Mouse (Mus musculus): ENCODE results near the gene Banp. TPM values are rescaled to one million over a fixed set of nuclear protein-coding genes. Genes with fewer than 3 reads are reported as not detected.

Gene Banp
- polyA plus RNA-seq, 1 experiment from 2014 or later: 60.9 TPM

DNA sequence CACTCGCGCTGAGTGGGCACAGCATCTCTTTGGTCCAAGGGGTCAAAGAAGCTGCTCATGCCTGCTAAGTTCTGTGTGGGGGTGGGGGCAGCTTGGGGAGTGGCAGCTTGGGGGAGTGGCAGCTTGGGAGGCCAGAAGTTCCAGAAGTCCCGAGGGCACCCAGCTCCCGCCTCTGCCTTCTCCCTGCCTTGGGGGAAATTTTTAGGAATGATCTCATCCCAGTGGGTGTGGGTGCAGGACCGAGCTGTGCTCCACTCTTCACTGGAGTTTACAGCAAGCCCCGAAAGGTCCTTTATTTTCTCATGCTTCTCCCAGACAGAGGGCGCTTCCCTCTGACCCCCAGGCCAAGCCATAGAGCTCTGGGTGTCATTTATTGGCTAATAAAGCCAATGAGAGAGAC, 87.7 kb downstream of the Banp start:
- Histone ChIP-seq H3K4me3 (no peak overlapping the region), H3K9ac (no peak overlapping the region), H3K4me2 (no peak overlapping the region), H3K9me3 (replicated peaks) (no peaks in the 10 kb centered on the region), H3K4me1 (no peaks in the 10 kb centered on the region; the same call in 1 of the 2 replicates), H3K36me3 (ENCODE audit: poor library complexity, severe bottlenecking) (no peaks in the 10 kb centered on the region), H3K27me3 (no peaks in the 10 kb centered on the region), H3K27ac (no peak overlapping the region)
- WGBS: 85% methylated on average over 7 of the region's 7 CpGs
- ATAC-seq: no peak

DNA sequence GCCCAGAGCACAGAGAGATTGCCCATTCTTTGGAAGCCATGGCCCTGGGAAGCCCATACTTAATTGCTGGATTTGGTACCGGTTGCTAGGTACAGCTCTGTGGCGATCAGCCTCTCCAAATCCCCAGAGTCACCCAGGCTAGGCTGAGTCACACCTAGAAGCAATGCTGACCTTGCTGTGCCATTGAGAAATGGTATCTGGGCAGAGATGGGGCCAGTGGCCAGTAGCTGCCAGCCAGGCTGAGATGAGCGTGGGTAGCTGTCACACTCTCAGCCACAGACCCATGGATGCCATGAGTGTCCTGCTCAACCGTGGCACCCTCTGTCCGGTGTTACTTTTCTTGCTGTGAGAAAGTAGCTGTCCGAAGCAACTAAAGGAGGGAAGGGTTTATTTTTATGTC, 88.5 kb downstream of the Banp start:
- WGBS: 87% methylated on average over 6 of the region's 6 CpGs

DNA sequence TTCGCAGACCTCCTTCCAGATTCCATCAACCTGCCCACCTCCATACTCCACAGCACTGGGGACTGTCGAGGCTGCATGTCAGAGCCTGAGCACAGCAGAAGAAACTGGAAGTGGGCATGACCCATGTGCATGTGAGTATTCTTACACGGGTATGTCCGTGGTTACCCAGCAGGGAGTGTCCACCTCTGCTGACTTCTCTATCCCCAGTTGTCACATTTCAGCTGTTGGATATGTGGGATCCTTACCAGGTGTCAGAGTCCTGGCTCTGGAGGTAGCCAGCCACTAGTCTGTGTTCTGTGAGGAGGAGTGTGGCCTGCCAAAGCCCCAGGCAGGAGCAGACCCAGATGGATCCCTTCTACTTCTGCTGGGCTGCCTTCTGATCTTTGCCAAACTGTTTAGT, 89.9 kb downstream of the Banp start:
- ATAC-seq: no peak
- Histone ChIP-seq H3K9me3 (replicated peaks) (no peaks in the 10 kb centered on the region), H3K27ac (no peak overlapping the region), H3K9ac (no peak overlapping the region), H3K36me3 (ENCODE audit: poor library complexity, severe bottlenecking) (no peaks in the 10 kb centered on the region), H3K27me3 (no peaks in the 10 kb centered on the region), H3K4me3 (no peak overlapping the region), H3K4me1 (no peaks in the 10 kb centered on the region), H3K4me2 (no peak overlapping the region)
- WGBS: 83% methylated on average over 4 of the region's 4 CpGs

More for the DNA sequence above, 88.5 kb downstream of the Banp start:
- no peak for ATAC-seq
- H3K9ac ChIP-seq: no peak overlapping the region
- no peaks in the 10 kb centered on the region for H3K27me3 ChIP-seq
- no peak overlapping the region for H3K4me2 ChIP-seq
- no peaks in the 10 kb centered on the region for H3K9me3 ChIP-seq (replicated peaks)
- H3K27ac ChIP-seq: no peak overlapping the region
- H3K36me3 ChIP-seq (ENCODE audit: poor library complexity, severe bottlenecking): no peaks in the 10 kb centered on the region
- H3K4me1 ChIP-seq: no peaks in the 10 kb centered on the region
- no peak overlapping the region for H3K4me3 ChIP-seq

DNA sequence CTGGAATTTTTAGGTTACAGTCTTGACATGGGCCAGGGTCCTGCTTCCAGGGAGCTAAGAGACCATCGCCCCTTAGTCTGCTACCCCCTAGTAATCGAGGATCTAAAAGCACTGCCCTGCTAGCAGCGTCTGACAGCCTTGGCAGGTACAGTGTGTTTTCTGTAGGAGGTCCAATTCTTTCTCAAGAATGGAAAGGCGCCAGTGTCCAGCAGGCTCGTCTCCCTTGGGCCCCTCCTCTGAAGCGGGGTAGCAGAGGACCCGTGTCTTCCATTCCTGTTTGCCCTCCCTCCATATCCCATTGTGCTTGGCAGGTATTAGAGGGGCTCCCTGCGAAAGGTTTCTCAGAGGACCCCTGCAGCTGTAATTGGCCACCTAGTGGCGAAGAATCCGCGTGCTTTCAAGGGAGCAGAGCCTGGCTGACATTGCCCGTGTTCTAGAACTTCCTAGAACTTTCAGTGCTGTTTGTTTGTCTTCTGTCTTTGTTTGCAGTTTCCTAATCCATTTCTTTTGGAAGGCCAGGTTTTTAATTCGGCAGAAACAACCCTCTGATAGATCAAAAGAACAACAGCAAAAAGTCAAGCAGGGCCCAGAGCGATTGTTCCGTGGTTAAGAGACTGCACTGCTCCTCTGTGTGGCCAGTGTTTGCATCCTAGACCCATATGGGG, 97.8 kb downstream of the Banp start:
- H3K4me3 ChIP-seq: no peak overlapping the region
- no peaks in the 10 kb centered on the region for H3K36me3 ChIP-seq (ENCODE audit: poor library complexity, severe bottlenecking)
- H3K4me1 ChIP-seq: no peaks in the 10 kb centered on the region
- 48% methylated on average over 15 of the region's 15 CpGs for WGBS
- H3K27me3 ChIP-seq: no peaks in the 10 kb centered on the region
- no peak overlapping the region for H3K4me2 ChIP-seq
- no peak overlapping the region for H3K27ac ChIP-seq
- no peak overlapping the region for H3K9ac ChIP-seq
- no peaks in the 10 kb centered on the region for H3K9me3 ChIP-seq (replicated peaks)
- no peak for ATAC-seq

DNA sequence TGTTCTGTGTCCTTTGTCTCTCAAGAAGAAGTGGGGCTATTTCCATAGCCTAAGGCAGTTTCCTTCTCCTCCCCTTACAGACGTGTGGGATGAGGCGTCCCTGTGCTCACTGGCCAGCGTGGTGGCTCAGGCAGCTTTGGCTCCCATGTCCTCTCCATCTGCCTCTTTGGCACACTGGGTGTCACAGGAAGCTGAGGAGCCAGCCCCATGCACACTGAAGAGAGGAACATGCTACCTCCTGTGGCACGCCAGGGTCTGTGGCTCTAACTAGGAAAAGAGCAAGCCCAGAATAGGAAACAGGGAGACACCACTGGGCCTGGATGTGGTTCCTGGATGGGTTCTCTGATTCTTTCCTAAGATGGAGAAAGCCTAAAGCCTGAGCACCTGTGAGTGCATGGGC, 99.7 kb downstream of the Banp start:
- 94% methylated on average over 4 of the region's 4 CpGs for WGBS
- Histone ChIP-seq H3K9ac (no peak overlapping the region), H3K9me3 (replicated peaks) (no peaks in the 10 kb centered on the region), H3K36me3 (ENCODE audit: poor library complexity, severe bottlenecking) (no peaks in the 10 kb centered on the region), H3K27me3 (no peaks in the 10 kb centered on the region), H3K27ac (no peak overlapping the region), H3K4me1 (no peaks in the 10 kb centered on the region), H3K4me2 (no peak overlapping the region), H3K4me3 (no peak overlapping the region)
- ATAC-seq: no peak

DNA sequence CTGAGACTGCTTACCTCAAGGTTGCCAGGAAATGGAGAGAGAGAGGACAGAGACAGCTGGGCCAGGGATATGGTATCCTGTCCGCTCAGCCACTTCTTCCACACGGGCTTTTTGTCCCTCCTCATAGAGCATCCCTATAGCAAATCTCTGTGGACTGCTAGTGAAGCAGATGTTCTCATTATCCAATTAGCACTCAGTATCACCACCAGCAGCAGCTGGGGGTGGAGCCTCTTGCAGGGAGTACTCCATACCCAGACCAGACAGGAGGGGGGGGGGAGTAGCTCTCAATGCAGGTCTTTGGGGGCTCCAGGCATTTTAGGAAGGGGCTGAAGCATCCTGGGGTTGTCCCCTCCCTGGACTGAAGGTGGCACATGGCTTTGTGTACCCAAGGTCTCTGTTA, 100.4 kb downstream of the Banp start:
- H3K4me1 ChIP-seq: no peaks in the 10 kb centered on the region
- no peaks in the 10 kb centered on the region for H3K27me3 ChIP-seq
- H3K9ac ChIP-seq: no peak overlapping the region
- no peaks in the 10 kb centered on the region for H3K9me3 ChIP-seq (replicated peaks)
- no peak for ATAC-seq
- H3K36me3 ChIP-seq (ENCODE audit: poor library complexity, severe bottlenecking): no peaks in the 10 kb centered on the region
- no peak overlapping the region for H3K27ac ChIP-seq
- 57% methylated on average over 2 of the region's 2 CpGs for WGBS
- no peak overlapping the region for H3K4me2 ChIP-seq
- no peak overlapping the region for H3K4me3 ChIP-seq

DNA sequence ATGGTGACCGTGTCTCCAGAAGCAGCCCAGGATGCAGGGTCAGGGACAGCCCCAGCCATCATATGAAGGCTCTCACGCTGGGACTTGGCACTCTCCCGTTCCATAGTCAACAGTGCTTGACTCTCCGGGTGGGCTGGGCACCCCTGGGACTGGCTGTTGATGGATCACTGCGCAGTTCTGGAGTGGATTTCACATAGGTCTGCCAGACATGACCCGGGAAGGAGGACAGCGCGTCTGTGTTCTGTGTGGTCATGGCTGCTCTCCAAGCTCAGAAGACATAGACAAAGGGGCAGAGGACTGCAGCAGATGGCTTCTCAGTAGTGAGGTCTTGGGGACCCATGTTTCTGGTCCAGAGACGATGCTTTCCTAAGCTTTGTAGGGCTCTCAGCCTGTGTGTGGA, 101.1 kb downstream of the Banp start:
- no peaks in the 10 kb centered on the region for H3K27me3 ChIP-seq
- no peaks in the 10 kb centered on the region for H3K4me1 ChIP-seq
- no peak for ATAC-seq
- H3K27ac ChIP-seq: no peak overlapping the region
- no peak overlapping the region for H3K4me3 ChIP-seq
- no peak overlapping the region for H3K4me2 ChIP-seq
- no peaks in the 10 kb centered on the region for H3K36me3 ChIP-seq (ENCODE audit: poor library complexity, severe bottlenecking)
- no peak overlapping the region for H3K9ac ChIP-seq
- no peaks in the 10 kb centered on the region for H3K9me3 ChIP-seq (replicated peaks)
- WGBS: 94% methylated on average over 9 of the region's 9 CpGs

DNA sequence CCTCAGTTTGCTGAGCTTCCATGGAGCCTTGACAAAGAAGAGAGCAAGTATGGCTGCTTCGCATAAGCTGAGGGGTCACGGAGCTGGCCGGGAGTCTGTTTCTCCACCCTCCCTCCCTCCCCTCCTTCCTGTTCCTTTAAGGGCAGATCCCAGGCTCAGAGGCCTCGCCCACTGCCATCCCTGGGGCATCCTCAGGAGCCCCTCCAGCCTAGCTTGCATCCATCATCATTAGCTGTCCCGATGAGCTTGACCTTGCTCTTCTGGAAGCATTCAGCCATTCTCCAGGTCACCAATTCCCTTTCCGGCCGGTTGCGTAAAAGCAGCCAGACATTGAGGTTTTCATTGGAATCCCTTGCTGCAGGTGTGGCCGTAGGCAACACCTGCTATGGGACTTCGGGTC, 105.8 kb downstream of the Banp start:
- Histone ChIP-seq H3K9me3 (replicated peaks) (no peaks in the 10 kb centered on the region), H3K27me3 (no peaks in the 10 kb centered on the region), H3K4me2 (no peak overlapping the region), H3K27ac (no peak overlapping the region), H3K36me3 (ENCODE audit: poor library complexity, severe bottlenecking) (no peaks in the 10 kb centered on the region), H3K4me3 (no peak overlapping the region), H3K4me1 (no peaks in the 10 kb centered on the region), H3K9ac (no peak overlapping the region)
- ATAC-seq: no peak
- WGBS: 70% methylated on average over 10 of the region's 10 CpGs

DNA sequence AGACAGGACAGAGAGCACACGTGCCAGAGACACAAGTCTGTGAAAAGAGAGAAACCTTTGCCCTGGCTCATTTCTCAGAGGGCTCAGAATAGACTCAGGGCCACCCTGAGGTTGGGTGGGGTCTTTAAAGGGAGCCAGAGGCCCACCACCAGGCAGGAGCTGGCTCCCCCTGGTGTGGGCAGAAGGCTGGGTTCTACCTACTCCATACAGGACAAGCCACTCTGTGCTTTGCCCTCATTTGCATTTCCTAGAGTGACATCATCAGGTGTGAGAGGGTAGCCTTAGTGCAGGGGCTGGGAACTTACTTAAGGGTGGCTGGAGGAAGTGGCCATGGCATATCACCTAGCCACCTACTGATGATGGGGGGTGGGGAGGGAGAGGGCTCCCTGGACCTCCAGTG, 106.6 kb downstream of the Banp start:
- WGBS: 19% methylated on average over 1 of the region's 1 CpGs
- Histone ChIP-seq H3K4me3 (no peak overlapping the region), H3K4me2 (no peak overlapping the region), H3K9ac (no peak overlapping the region), H3K4me1 (no peaks in the 10 kb centered on the region), H3K36me3 (ENCODE audit: poor library complexity, severe bottlenecking) (no peaks in the 10 kb centered on the region), H3K27me3 (no peaks in the 10 kb centered on the region), H3K27ac (no peak overlapping the region), H3K9me3 (replicated peaks) (no peaks in the 10 kb centered on the region)
- ATAC-seq: no peak

DNA sequence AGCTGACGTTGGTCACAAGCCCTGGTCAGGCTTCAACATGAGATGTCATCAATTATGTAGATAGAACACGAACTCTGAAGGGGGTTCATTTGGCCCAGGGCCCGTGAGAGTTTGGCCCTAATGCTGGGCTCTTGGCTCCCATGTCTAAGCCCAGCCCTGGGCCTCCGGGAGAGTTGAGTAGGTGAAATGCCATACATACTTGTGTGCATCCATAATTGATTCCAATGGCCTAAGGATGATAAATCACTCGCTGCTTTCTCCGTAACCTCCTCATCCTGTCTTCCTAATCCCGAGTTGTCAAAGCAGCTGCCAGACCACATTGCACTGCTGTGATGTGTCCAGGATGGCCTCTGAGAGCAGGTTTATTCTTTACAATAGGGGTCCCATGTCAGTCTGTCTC, 107.3 kb downstream of the Banp start:
- WGBS: 85% methylated on average over 7 of the region's 7 CpGs
- no peak overlapping the region for H3K4me3 ChIP-seq

DNA sequence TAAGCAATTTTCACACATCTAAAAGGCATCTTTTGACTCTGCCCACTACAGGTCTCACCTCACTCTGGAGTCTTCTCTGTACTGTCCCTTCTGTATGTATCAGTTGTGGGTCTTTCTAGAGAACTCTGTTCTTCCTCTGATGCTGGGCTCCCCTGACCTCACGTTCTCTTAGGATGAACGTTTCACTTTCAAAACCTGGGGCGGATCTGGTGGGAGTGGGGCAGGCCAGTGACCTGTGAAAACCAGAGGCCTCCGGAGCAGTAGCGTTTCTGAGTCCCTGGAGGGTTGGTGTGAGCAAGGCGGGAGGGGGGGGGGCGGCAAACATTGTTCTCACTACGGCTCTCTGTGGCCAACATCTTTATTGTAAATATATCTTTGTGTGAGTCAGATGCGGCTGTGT, 109.0 kb downstream of the Banp start:
- no peak for ATAC-seq
- H3K36me3 ChIP-seq (ENCODE audit: poor library complexity, severe bottlenecking): no peaks in the 10 kb centered on the region
- H3K4me3 ChIP-seq: no peak overlapping the region
- WGBS: 65% methylated on average over 9 of the region's 9 CpGs
- no peaks in the 10 kb centered on the region for H3K4me1 ChIP-seq
- H3K9ac ChIP-seq: no peak overlapping the region
- H3K27ac ChIP-seq: no peak overlapping the region
- no peak overlapping the region for H3K4me2 ChIP-seq
- no peaks in the 10 kb centered on the region for H3K9me3 ChIP-seq (replicated peaks)
- no peaks in the 10 kb centered on the region for H3K27me3 ChIP-seq

More for the DNA sequence above, 107.3 kb downstream of the Banp start:
- Histone ChIP-seq H3K27me3 (no peaks in the 10 kb centered on the region), H3K9ac (no peak overlapping the region), H3K36me3 (ENCODE audit: poor library complexity, severe bottlenecking) (no peaks in the 10 kb centered on the region), H3K4me1 (no peaks in the 10 kb centered on the region), H3K27ac (no peak overlapping the region), H3K9me3 (replicated peaks) (no peaks in the 10 kb centered on the region), H3K4me2 (no peak overlapping the region)
- no peak for ATAC-seq

DNA sequence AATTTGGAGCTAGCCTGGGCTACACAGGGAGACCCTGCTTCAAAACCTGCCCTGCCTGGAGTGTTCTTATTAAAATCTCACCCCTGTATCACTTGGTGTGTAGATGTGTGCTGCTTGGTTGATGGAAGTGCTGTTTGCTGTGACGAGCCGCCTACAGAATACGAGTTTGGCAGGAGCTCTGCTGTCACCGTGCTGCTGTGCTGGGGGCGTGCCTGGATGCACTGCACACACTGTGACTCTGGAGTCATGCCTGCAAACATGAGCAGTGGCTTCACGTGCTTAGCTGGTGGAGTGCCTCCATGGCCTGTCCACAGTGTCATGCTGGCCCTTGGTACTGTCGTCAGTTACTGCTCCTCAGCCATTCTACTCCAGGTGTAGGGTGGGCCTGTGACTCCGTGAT, 109.4 kb downstream of the Banp start:
- no peaks in the 10 kb centered on the region for H3K36me3 ChIP-seq (ENCODE audit: poor library complexity, severe bottlenecking)
- no peak overlapping the region for H3K4me2 ChIP-seq
- H3K9me3 ChIP-seq (replicated peaks): no peaks in the 10 kb centered on the region
- no peak overlapping the region for H3K4me3 ChIP-seq
- no peak for ATAC-seq
- no peaks in the 10 kb centered on the region for H3K27me3 ChIP-seq
- 79% methylated on average over 8 of the region's 8 CpGs for WGBS
- H3K4me1 ChIP-seq: no peaks in the 10 kb centered on the region
- H3K9ac ChIP-seq: no peak overlapping the region
- no peak overlapping the region for H3K27ac ChIP-seq

DNA sequence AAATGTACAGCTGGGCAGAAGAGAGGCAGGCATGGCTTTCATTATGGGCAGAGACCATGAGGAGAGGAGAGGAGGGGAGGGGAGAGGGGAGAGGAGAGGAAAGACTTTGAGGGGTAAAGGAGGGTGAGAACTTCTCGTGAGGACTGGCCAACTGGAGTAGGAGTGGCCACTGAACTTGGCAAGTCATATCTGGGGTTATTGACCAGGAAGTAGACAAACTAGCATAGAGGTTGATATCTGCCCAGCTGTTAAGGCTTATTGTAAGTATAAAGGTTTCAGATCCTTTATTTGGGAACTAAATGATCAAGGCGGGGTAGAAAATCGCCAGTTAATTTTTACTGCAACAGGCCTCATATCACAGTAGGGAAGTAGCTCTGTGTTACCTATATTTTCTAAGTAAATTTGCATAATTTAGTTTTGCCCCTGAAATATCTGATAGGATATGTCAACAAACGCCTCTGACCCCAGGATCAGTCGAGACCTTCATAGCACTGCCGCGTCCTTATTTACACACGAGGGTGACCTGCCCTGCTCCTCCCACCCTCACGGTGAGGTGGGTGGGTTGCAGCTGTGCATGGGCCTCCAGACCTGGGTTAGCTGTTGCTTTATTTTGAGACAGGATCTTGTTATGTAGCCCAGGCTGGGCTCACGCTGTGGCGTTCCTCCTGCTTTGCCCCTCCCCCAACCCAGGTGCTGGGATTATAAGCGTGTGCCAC, 113.1 kb downstream of the Banp start:
- H3K9ac ChIP-seq: no peak overlapping the region
- H3K9me3 ChIP-seq (replicated peaks): no peaks in the 10 kb centered on the region
- no peaks in the 10 kb centered on the region for H3K4me1 ChIP-seq
- H3K27ac ChIP-seq: no peak overlapping the region
- H3K4me2 ChIP-seq: no peak overlapping the region
- ATAC-seq: no peak
- H3K4me3 ChIP-seq: no peak overlapping the region
- H3K27me3 ChIP-seq: no peaks in the 10 kb centered on the region
- 89% methylated on average over 12 of the region's 12 CpGs for WGBS
- no peaks in the 10 kb centered on the region for H3K36me3 ChIP-seq (ENCODE audit: poor library complexity, severe bottlenecking)

Measured in forebrain, embryonic 13.5 days (tissue).